Mouse (Mus musculus): ENCODE results near the gene Fbxo17. TPM values are rescaled to one million over a fixed set of nuclear protein-coding genes. Genes with fewer than 3 reads are reported as not detected.

Gene Fbxo17
- polyA plus RNA-seq, 1 experiment: 5.9 TPM

DNA sequence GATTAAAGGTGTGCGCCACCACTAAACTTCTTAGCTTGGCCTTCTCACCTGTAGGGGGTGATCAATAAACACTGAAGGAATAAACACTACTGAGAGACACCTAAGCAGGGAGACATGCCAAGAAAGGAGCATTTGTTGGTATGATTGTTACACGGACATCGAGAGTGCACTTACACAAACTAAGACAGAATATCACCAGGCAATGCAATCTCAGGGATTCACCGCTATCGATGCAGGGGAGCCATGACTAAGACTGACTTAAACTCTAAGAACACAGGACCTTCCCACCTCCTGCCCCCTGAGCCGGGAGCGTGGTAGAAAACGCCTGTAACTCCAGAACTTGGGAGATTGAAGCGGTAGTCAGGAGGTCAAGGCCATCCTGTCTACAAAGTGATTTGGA lies 24.3 kb downstream of the Fbxo17 start:
- WGBS: 34% methylated on average over 9 of the region's 9 CpGs
- H3K27ac ChIP-seq (ENCODE audit: insufficient read depth, low read length): 0 out of 2 replicates have a peak overlapping the region, but pooled peaks have one; percentile 69
- peak overlapping the region; percentile 85 for H3K4me3 ChIP-seq (ENCODE audit: extremely low read depth, insufficient read depth, insufficient read length)
- TF ChIP-seq CTCF (IDR thresholded peaks at IDR 0.05; ENCODE audit: extremely low read depth, insufficient read depth, insufficient read length, insufficient replicate concordance) (no peak), POLR2A (IDR thresholded peaks at IDR 0.05; ENCODE audit: low read depth, low read length) (no peak)
- DNase-seq (ENCODE audit: low read depth in 1 of 2, low spot score in 2 of 2): no peak
- no peaks in the 10 kb centered on the region for H3K27me3 ChIP-seq (ENCODE audit: control insufficient read depth, insufficient read depth, low read length)
- H3K36me3 ChIP-seq (ENCODE audit: control insufficient read depth, insufficient read depth, low read length): peaks cover 2% of the 10 kb centered on the region; the same call in 1 of the 2 replicates
- peaks cover 4% of the 10 kb centered on the region for H3K4me1 ChIP-seq (ENCODE audit: control insufficient read depth, insufficient read depth, insufficient read length)

DNA sequence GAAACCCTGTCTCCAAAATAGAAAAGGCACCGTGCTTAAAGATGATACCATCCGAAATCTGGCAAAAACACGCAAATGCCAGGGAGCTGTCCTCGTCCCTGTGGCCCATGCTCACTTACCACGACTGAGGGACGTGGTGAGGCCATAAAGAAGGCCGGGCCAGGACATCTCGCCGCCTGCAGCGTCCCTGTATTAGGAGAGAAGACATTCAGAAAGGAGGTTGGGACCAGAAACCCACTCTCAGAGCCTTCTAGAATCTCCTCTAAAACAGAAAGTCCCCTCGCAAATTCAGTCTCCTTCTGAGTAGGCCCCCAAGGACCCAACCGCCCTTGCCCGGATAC lies 24.7 kb downstream of the Fbxo17 start:
- H3K4me3 ChIP-seq (ENCODE audit: extremely low read depth, insufficient read depth, insufficient read length): peak overlapping the region; percentile 85
- WGBS: under 1% methylated on average over 13 of the region's 13 CpGs
- TF ChIP-seq POLR2A (IDR thresholded peaks at IDR 0.05; ENCODE audit: low read depth, low read length) (no peak), CTCF (IDR thresholded peaks at IDR 0.05; ENCODE audit: extremely low read depth, insufficient read depth, insufficient read length, insufficient replicate concordance) (no peak)
- H3K27me3 ChIP-seq (ENCODE audit: control insufficient read depth, insufficient read depth, low read length): no peaks in the 10 kb centered on the region
- H3K36me3 ChIP-seq (ENCODE audit: control insufficient read depth, insufficient read depth, low read length): peaks cover 2% of the 10 kb centered on the region; the same call in 1 of the 2 replicates
- no peak for DNase-seq (ENCODE audit: low read depth in 1 of 2, low spot score in 2 of 2)
- peaks cover 4% of the 10 kb centered on the region for H3K4me1 ChIP-seq (ENCODE audit: control insufficient read depth, insufficient read depth, insufficient read length)
- H3K27ac ChIP-seq (ENCODE audit: insufficient read depth, low read length): peak overlapping the region; percentile 69

DNA sequence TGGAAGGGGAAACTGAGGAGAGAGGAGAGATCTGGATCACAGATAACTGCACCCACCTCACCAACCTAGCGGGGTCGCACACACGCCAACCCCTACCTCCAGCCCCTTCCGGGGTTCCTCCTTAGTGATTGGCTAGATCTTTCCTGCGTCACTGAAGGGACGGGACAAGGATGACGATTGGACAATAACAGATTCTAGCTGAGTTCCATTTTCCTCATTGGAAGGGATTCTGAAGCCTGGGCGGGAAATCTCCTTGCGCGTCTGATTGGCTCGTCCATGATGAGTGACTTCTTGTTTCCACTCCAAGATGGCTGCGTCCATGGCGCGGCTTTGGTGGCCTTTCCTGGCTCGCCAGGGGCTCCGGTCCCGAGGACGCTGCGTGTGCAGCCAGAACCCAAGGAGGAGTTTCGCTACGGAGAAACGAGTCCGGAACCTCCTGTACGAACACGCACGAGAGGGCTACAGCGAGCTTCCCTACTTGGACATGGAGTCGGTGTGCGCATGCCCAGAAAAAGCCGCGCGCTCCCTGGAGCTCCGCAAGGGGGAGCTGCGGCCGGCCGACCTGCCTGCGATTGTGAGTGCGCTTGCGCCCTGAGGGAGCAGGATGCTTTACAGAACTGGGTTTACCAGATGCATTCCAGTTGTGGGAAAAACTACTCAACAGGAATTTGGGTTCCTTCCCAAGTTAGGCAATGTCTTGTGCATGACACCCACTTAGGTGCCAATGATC lies 25.3 kb downstream of the Fbxo17 start, which contains the start of the genes Mrps12 and Sars2:
Mrps12 (minus strand) TSS at position 112 of the 730 bp plus-strand sequence.
Sars2 (plus strand) TSS at position 284 of the 730 bp plus-strand sequence.
- TF ChIP-seq CTCF (IDR thresholded peaks at IDR 0.05; ENCODE audit: extremely low read depth, insufficient read depth, insufficient read length, insufficient replicate concordance) (peak; percentile 85), POLR2A (IDR thresholded peaks at IDR 0.05; ENCODE audit: low read depth, low read length) (peak; percentile 81)
- WGBS: under 1% methylated on average over 39 of the region's 39 CpGs

DNA sequence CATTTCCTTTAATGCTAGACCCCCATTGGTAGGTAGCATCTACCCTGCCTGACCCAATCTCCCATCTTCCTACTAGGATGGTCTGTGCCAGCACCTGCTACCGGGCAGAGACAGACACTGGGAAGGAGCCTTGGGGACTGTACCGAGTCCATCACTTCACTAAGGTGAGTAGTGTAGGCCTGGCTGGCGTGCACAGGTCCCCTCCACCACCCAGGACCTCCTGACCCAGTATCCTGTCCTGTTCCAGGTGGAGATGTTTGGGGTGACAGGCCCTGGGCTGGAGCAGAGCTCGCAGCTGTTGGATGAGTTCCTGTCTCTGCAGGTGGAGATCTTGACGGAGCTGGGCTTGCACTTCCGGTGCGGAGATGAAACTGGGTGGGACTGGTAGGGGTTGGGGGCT lies 33.3 kb downstream of the Fbxo17 start:
- Histone ChIP-seq H3K27ac (ENCODE audit: insufficient read depth, low read length) (no peak overlapping the region), H3K4me3 (ENCODE audit: extremely low read depth, insufficient read depth, insufficient read length) (no peak overlapping the region), H3K4me1 (ENCODE audit: control insufficient read depth, insufficient read depth, insufficient read length) (no peaks in the 10 kb centered on the region), H3K27me3 (ENCODE audit: control insufficient read depth, insufficient read depth, low read length) (no peaks in the 10 kb centered on the region), H3K36me3 (ENCODE audit: control insufficient read depth, insufficient read depth, low read length) (peaks cover 6% of the 10 kb centered on the region)
- WGBS: 95% methylated on average over 7 of the region's 7 CpGs
- DNase-seq (ENCODE audit: low read depth in 1 of 2, low spot score in 2 of 2): no peak
- TF ChIP-seq CTCF (IDR thresholded peaks at IDR 0.05; ENCODE audit: extremely low read depth, insufficient read depth, insufficient read length, insufficient replicate concordance): no peak
- no peak for TF ChIP-seq POLR2A (IDR thresholded peaks at IDR 0.05; ENCODE audit: low read depth, low read length)

More for the DNA sequence above, 25.3 kb downstream of the Fbxo17 start, which contains the start of the genes Mrps12 and Sars2:
- peak within 1 kb of the TSS; percentile 84 for H3K27ac ChIP-seq (ENCODE audit: insufficient read depth, low read length)
- H3K36me3 ChIP-seq (ENCODE audit: control insufficient read depth, insufficient read depth, low read length): peaks cover 5% of the 10 kb centered on the region
- peak; percentile 87 to 98 for DNase-seq (ENCODE audit: low read depth in 1 of 2, low spot score in 2 of 2)
- H3K4me1 ChIP-seq (ENCODE audit: control insufficient read depth, insufficient read depth, insufficient read length): peaks cover 4% of the 10 kb centered on the region
- H3K27me3 ChIP-seq (ENCODE audit: control insufficient read depth, insufficient read depth, low read length): no peaks in the 10 kb centered on the region
- H3K4me3 ChIP-seq (ENCODE audit: extremely low read depth, insufficient read depth, insufficient read length): peak within 1 kb of the TSS; percentile 85

DNA sequence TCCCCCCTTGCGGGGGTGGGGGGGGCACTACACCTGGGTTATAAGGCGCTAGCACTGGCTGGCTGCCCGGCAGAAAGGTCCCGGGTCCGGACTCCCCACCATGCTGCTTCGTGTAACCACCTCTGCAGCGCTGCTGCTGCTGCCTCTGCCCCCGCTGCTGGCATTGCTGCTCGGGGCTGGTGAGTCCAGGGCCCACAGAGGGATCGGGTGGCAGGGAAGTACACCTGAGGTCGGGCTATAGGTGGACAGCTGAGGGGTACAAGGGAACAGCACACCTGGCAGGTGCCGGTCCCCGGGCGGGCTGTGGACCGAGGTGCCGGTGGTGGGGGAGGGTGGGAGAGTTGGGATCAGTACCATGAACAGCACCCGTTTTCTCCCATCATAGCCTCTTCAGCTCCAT lies 39.5 kb downstream of the Fbxo17 start, which contains the start of gene Ccer2:
Ccer2 (plus strand) TSS at position 96 of the 400 bp plus-strand sequence.
- H3K4me1 ChIP-seq (ENCODE audit: control insufficient read depth, insufficient read depth, insufficient read length): no peaks in the 10 kb centered on the region
- no peak within 1 kb of the TSS for H3K27ac ChIP-seq (ENCODE audit: insufficient read depth, low read length)
- no peaks in the 10 kb centered on the region for H3K27me3 ChIP-seq (ENCODE audit: control insufficient read depth, insufficient read depth, low read length)
- TF ChIP-seq POLR2A (IDR thresholded peaks at IDR 0.05; ENCODE audit: low read depth, low read length) (no peak), CTCF (IDR thresholded peaks at IDR 0.05; ENCODE audit: extremely low read depth, insufficient read depth, insufficient read length, insufficient replicate concordance) (no peak)
- H3K36me3 ChIP-seq (ENCODE audit: control insufficient read depth, insufficient read depth, low read length): peaks cover 26% of the 10 kb centered on the region
- no peak within 1 kb of the TSS for H3K4me3 ChIP-seq (ENCODE audit: extremely low read depth, insufficient read depth, insufficient read length)
- DNase-seq (ENCODE audit: low read depth in 1 of 2, low spot score in 2 of 2): no peak
- WGBS: 9% methylated on average over 17 of the region's 17 CpGs

DNA sequence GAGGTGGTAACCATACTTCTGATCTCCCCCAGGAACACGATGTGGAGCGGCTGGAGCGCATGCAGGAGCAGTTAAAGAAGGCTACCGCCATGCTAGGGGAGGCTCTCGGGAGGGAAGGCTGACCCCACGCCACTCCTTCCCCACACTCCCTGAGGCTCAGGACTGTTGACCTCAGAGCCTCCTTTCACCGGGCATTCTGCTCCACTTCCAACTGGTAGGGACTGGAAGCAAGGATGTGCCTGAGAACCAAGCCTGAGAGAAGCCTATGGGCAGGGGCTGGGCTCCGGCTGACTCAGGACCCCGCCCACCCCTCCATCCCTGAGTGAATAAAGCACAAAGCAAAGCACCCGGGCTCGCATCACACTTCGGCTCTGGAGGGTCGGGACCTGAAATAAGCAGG lies 42.0 kb downstream of the Fbxo17 start:
- Histone ChIP-seq H3K27ac (ENCODE audit: insufficient read depth, low read length) (no peak overlapping the region), H3K4me3 (ENCODE audit: extremely low read depth, insufficient read depth, insufficient read length) (no peak overlapping the region), H3K36me3 (ENCODE audit: control insufficient read depth, insufficient read depth, low read length) (peaks cover 42% of the 10 kb centered on the region), H3K4me1 (ENCODE audit: control insufficient read depth, insufficient read depth, insufficient read length) (no peaks in the 10 kb centered on the region), H3K27me3 (ENCODE audit: control insufficient read depth, insufficient read depth, low read length) (no peaks in the 10 kb centered on the region)
- TF ChIP-seq POLR2A (IDR thresholded peaks at IDR 0.05; ENCODE audit: low read depth, low read length): no peak
- no peak for TF ChIP-seq CTCF (IDR thresholded peaks at IDR 0.05; ENCODE audit: extremely low read depth, insufficient read depth, insufficient read length, insufficient replicate concordance)
- WGBS: 91% methylated on average over 13 of the region's 13 CpGs
- DNase-seq (ENCODE audit: low read depth in 1 of 2, low spot score in 2 of 2): no peak

DNA sequence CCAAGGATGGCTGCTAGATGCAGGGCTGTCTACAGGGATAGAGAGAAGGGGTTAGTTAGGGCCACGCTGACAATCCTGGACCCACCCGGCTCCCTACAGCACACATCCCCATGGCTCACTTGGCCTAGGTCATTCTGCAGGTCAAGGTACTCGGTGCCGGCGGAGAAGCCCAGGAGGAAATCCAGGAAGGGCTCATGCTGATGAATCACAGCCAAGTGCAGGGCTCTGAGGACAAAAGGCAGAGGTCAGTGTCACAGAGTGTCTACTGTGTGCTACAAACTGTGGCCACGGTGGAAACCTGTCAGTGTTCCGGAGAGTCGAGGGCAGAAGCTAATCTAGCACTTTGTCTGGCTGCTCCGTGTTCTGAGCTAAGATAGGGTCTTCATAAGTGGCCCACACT lies 45.3 kb downstream of the Fbxo17 start:
- DNase-seq (ENCODE audit: low read depth in 1 of 2, low spot score in 2 of 2): no peak
- H3K36me3 ChIP-seq (ENCODE audit: control insufficient read depth, insufficient read depth, low read length): peaks cover 42% of the 10 kb centered on the region
- H3K27ac ChIP-seq (ENCODE audit: insufficient read depth, low read length): no peak overlapping the region
- 93% methylated on average over 9 of the region's 9 CpGs for WGBS
- no peak overlapping the region for H3K4me3 ChIP-seq (ENCODE audit: extremely low read depth, insufficient read depth, insufficient read length)
- no peaks in the 10 kb centered on the region for H3K27me3 ChIP-seq (ENCODE audit: control insufficient read depth, insufficient read depth, low read length)
- TF ChIP-seq POLR2A (IDR thresholded peaks at IDR 0.05; ENCODE audit: low read depth, low read length) (no peak), CTCF (IDR thresholded peaks at IDR 0.05; ENCODE audit: extremely low read depth, insufficient read depth, insufficient read length, insufficient replicate concordance) (no peak)
- peaks cover 4% of the 10 kb centered on the region; the same call in 1 of the 2 replicates for H3K4me1 ChIP-seq (ENCODE audit: control insufficient read depth, insufficient read depth, insufficient read length)
